Mouse (Mus musculus): ENCODE results near the gene Gm26620. TPM values are rescaled to one million over a fixed set of nuclear protein-coding genes. Genes with fewer than 3 reads are reported as not detected.

Gm26620 gene
- under 1 TPM in 1 of 2 experiments, not detected in 1; 0.57 TPM for total RNA-seq (2021)
- long read RNA-seq, experiment 1 = 0 reads
- long read RNA-seq, experiment 2 = 0 reads

DNA sequence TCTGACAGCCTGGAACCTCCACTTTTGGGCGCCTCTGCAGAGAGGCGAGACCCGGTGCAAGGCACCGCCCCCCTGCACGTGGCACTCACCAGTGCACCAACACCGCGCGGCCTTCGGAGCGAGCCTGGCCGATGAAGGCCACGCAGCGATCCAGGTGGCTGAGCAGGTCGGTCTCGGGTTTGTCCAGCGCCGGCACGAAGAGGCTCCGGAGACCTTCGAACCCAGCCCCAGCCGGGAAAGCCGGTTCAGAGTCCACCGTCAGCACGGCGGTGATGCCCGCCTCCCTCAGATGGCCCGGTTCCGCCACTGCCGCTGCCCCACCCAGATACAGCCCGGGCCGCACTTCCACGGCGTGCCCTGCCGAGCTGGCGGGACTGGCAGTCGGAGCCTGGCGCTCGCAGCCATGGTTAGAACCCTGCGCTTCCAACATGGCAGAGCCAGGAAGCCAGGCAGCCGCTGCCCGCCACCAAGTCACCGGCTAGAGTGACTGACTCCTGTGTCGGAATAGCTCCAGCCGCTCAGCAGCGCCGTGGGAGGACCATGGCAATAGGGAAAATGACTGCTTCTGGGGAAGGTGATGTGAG is at the start of gene Gm26620, which contains the start of gene Dusp12:
Gene Gm26620, plus strand, starts transcription at position 88 of the 584 bp plus-strand sequence.
Gene Dusp12, minus strand, starts transcription at position 563 of the 584 bp plus-strand sequence.
- DNase-seq (ENCODE audit: low spot score in 2 of 2) = peak; percentile 90 to 93
- intact Hi-C loops (cut with DNase I) = no loop called here

DNA sequence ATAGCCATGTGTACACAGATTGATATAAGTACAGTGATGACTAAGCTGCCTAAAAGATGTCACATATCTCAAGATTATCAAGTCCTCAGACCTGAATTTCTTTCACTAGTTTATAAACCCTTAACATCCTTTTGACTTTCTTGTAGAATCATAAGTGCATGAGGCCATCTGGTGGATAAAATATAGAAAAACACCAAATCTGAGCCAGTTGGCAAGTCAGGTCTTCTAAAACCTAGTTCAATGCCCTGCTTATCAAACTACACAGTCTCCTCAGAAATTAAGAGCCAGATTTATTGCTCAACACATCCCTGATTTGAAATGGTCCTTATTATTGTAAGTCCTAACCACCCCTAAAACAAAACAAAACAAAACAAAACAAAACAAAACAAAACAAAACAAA is 45.2 kb upstream of the Gm26620 start:
- peak; percentile 37 to 58 for DNase-seq (ENCODE audit: low spot score in 2 of 2)
- intact Hi-C loops (cut with DNase I) = loop anchor here (2.0 to 5.0 kb wide), 2 partner anchors 207 to 547 kb away; no protein-coding TSS in a partner anchor

DNA sequence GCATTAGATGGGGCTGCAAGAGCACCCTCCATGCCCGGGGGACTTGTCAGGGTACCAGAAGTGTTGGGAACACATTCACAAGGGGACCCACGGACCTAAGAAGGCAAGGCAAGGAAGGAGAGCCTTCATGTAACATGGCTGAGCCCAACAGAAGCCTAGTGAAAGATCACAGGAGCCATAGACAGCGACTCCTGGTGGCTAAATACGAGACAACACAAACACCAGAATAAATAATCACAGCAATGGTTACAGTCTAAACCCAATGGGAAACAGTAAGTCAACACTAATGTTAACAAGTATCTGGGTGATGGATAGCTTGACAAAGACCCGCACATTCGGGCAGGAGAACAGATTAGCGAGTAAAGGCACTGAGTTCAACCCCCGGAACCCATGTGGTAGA is 40.5 kb upstream of the Gm26620 start:
- DNase-seq (ENCODE audit: low spot score in 2 of 2) = no peak
- intact Hi-C loops (cut with DNase I) = loop anchor here (2.0 kb wide), 1 partner anchor 206 kb away; no protein-coding TSS in a partner anchor

- intact Hi-C loops (cut with DNase I) = loop anchor here (2.0 kb wide), 1 partner anchor 207 kb away; no protein-coding TSS in a partner anchor
- DNase-seq (ENCODE audit: low spot score in 2 of 2) = no peak
Measured at GRCm38 (mm10) chr1:170845448-170846307, 39.2 kb upstream of the Gm26620 start.

GRCm38 (mm10) chr1:170850007-170850406 is 34.9 kb upstream of the Gm26620 start:
- intact Hi-C loops (cut with DNase I) = no loop called here

DNA sequence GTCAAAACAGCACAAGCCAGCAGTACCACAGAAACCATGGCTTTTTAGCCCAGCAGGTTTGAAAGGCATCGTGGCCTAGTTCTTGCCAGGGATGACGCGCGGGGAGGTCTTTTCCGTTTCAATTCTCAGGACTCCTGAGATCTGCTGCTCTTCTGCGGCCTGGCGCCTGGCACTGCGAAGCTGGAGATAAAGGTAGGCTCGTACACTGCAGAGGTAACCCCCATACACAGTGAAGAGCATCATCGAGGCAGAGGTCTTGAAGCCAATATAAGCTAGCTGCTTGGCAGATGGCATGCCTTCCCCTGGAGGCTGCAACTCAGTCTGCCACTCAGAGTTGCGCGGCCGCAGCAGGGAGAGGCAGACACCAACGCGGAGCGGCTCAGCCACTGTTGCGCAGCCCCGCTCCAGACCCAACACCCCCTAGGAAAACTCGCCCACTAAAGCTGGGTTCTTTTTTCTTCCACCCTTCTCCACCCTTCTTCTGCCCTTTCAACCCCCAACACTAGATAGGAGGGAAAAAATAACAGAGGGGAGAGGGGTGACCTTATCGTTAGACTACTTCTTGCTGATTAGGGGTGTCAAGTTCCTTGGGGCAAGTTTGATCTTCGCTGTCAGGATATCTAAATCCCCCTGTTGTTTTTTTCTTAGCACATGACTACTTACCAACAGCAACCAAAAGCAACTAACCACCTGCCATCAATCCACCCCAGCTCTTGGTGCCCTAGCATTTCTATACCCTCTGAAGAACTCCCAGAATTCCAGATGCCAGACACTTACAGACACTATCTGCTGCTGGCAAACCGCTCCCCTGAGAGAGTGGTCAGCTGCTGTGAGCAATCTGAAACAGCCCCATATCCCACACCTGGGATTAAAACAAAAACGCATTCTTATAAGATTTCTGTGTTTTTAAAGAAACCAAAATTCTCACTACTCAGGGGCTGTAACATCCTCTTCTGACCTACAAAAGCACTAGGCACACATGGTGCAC is 33.9 kb upstream of the Gm26620 start:
- DNase-seq (ENCODE audit: low spot score in 2 of 2) = no peak
- intact Hi-C loops (cut with DNase I) = no loop called here

More at GRCm38 (mm10) chr1:170850007-170850406, 34.9 kb upstream of the Gm26620 start:
- DNase-seq (ENCODE audit: low spot score in 2 of 2) = no peak

DNA sequence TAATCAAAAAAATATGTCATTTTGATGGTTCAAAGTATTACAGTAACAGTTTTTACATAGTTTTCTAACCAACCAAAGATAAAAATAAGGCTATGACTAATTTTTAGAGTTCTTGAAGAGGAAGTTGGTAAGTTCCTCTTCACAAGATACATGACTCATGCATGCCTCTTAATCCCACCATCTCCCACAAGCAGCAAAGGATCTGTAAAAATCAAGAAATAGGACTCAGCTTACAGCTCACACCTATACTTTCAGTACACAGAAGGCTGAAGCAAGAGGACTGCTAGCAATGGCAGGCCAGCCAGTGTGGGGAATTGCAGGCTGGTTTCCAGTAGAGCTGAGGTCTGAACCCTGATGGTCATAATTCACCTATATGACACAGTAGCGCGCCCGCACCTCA is 31.3 kb upstream of the Gm26620 start:
- intact Hi-C loops (cut with DNase I) = no loop called here
- peak in 1 of 2 experiments; percentile 35 for DNase-seq (ENCODE audit: low spot score in 2 of 2)

DNA sequence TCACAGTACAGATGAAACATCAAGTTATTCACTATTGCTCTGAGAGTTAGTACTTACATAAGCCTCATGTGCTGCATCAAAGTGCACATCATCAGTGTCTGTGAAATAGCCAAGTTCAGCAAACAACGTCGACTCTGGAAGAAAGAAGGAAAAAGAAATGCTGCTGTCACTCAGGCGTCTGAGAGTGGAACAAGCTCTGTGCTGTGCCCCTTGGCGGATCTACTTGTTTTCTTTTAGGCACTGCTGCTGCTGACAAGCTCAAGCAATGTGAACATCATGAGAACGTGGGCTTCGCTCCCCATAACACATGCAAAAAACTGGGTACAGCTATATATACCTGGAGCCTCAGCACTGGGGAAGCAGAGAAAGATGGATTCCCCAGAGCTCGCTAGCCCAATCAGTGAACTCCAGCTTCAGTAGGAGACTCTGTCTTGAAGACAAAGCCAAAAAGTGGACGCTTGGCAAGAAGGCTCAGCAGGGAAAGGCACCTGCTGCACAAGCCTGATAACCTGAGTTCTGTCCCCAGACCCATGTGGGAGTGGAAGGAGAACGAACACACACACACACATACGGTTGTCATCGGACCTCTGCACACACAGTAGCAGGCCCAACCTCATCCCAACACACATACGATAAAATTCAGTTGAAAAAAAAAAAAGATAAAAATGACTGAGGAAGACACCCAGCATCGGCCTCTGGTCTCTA is 29.7 kb upstream of the Gm26620 start:
- no peak for DNase-seq (ENCODE audit: low spot score in 2 of 2)
- intact Hi-C loops (cut with DNase I) = no loop called here

DNA sequence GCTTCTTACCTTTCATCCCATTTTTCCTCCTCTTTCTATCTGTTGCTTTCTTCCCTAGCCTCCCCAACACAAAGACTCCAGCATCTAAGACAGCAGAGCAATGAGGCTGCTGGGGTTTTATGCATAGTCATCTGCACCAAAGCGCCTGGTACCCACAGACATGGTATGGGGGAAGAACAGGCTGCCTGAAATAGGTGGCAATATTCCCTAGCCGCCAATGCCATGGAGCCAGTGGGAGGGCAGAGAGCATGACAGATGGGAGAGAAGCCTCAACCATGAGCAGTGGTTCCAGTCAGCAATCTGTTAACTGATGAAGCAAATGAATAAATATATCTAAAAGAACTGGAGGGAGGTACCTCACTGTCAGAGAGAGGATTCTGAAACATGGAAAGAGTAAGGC is 27.5 kb upstream of the Gm26620 start:
- intact Hi-C loops (cut with DNase I) = no loop called here

GRCm38 (mm10) chr1:170858872-170859271 is 26.0 kb upstream of the Gm26620 start:
- no peak for DNase-seq (ENCODE audit: low spot score in 2 of 2)

More for the DNA sequence above, 27.5 kb upstream of the Gm26620 start:
- DNase-seq (ENCODE audit: low spot score in 2 of 2) = no peak

DNA sequence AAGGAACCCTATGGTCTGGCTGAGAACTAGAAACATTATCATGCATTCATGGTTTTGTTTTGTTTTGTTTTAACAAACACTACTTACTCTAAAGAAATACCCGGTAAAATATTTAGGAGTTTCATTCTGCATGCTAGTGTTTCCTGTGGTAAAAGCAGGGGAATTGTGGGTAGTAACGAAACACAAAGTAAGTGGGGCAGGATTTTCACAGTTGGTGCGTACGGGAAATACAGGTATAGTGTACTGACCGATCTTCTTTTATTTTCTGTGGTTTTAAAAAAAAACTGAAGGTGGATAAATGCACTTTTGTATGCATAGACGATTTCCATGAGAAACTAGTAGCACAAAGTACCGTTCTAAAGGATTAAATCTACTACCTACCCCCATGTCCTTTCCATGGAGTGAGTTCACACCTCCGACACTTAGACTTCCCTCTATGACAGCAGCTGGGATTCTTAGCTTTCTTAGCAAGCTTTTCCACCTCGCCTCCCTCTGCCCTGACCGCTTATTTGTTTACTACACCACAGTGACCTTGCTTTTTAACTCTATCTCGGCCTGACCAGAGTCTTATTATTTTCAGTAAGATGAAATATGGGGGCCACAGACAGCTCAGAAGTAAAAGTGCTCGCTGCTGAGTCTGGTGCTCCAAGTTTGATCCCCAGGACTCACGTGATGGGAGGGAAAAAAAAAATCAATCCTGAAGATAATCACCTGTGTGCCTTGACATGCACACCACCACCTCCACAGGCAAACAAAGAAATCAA is 23.0 kb upstream of the Gm26620 start:
- intact Hi-C loops (cut with DNase I) = no loop called here
- no peak for DNase-seq (ENCODE audit: low spot score in 2 of 2)

More at GRCm38 (mm10) chr1:170858872-170859271, 26.0 kb upstream of the Gm26620 start:
- intact Hi-C loops (cut with DNase I) = no loop called here

- DNase-seq (ENCODE audit: low spot score in 2 of 2) = no peak
- intact Hi-C loops (cut with DNase I) = no loop called here
Measured at GRCm38 (mm10) chr1:170862435-170862717, 22.5 kb upstream of the Gm26620 start.

- intact Hi-C loops (cut with DNase I) = no loop called here
- DNase-seq (ENCODE audit: low spot score in 2 of 2) = no peak
Measured at GRCm38 (mm10) chr1:170863033-170863432, 21.8 kb upstream of the Gm26620 start.

DNA sequence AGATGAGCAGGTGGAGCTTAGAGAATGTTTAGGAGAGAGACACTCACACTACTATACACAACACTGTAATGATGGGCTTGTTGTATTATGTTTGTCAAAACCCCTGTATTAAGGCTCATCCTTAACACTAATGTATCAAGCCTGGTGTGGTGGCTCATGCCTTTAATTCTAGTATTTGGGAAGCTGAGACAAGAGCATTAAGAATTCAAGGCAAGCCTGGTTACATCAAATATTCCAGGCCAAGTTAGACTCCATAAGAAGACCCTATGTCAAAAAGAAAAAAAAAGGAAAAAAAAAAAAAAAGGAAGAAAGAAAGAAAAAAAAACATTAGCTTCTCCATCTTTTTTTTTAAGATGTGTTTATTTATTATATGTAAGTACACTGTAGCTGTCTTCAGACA is 20.6 kb upstream of the Gm26620 start:
- intact Hi-C loops (cut with DNase I) = no loop called here
- DNase-seq (ENCODE audit: low spot score in 2 of 2) = no peak

DNA sequence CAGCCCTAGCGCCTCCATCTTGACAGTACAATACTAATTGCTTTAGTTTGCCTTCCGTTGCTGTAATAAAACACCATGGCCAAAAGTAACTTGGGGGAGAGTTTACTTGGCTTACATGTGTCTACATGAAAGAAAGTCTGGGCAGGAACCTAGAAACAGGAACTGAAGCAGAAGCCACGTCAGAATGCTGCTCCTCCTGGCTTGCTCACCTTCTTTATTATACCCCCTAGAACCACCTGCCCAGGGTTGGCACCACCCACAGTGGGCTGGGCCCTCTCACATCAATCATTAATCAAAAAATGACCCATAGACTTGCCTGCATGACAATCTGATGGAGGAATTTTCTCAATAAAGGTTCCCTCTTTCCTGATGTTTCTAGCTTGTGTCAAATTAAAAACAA is 20.1 kb upstream of the Gm26620 start:
- intact Hi-C loops (cut with DNase I) = no loop called here
- no peak for DNase-seq (ENCODE audit: low spot score in 2 of 2)

- intact Hi-C loops (cut with DNase I) = no loop called here
Measured at GRCm38 (mm10) chr1:170865406-170865805, 19.5 kb upstream of the Gm26620 start.

GRCm38 (mm10) chr1:170866992-170867690 is 17.7 kb upstream of the Gm26620 start:
- intact Hi-C loops (cut with DNase I) = no loop called here
- DNase-seq (ENCODE audit: low spot score in 2 of 2) = peak; percentile 40 to 63

More at GRCm38 (mm10) chr1:170865406-170865805, 19.5 kb upstream of the Gm26620 start:
- DNase-seq (ENCODE audit: low spot score in 2 of 2) = no peak
